Comparison of ENCODE assay signal across 21 mouse cellular contexts in genomic region chr2:68787161-68787675, GRCm38 (mm10).
DNase-seq lines count a peak whose midpoint lies in the region; ATAC-seq and TF ChIP-seq lines count a peak whose summit lies in the region.
"Had no signal": no experiment of that assay in that cellular context is flagged by ENCODE, and none has a peak within 500 bp of the region (broad histone marks: within the 10 kb centered on the region; RNA-seq: fewer than 3 reads in every experiment).

No protein-coding gene starts in this region.

- H3K27ac ChIP-seq in heart, embryonic 12.5 days (ENCODE audit: poor library complexity, severe bottlenecking), result peak overlapping the region; percentile 51
- no peak overlapping the region for H3K27ac ChIP-seq in stomach, postnatal 0 days (replicated peaks)
- H3K27ac ChIP-seq: embryonic facial prominence, embryonic 12.5 days; limb, embryonic 12.5 days; liver, embryonic 12.5 days; midbrain, embryonic 12.5 days; neural tube, embryonic 12.5 days had no signal

- peaks cover 29% of the 10 kb centered on the region for H3K4me1 ChIP-seq in heart, embryonic 12.5 days (replicated peaks)
- no peaks in the 10 kb centered on the region for H3K4me1 ChIP-seq in stomach, postnatal 0 days (replicated peaks; ENCODE audit: control insufficient read depth, insufficient read depth)
- H3K4me1 ChIP-seq: midbrain, embryonic 12.5 days; neural tube, embryonic 12.5 days had no signal

- H3K4me2 ChIP-seq in heart, embryonic 12.5 days, result no peak overlapping the region
- no peak overlapping the region for H3K4me2 ChIP-seq in stomach, postnatal 0 days (replicated peaks; ENCODE audit: low read depth)
- H3K4me2 ChIP-seq: embryonic facial prominence, embryonic 12.5 days; limb, embryonic 12.5 days; liver, embryonic 12.5 days; midbrain, embryonic 12.5 days; neural tube, embryonic 12.5 days had no signal

- no peaks in the 10 kb centered on the region for H3K36me3 ChIP-seq in heart, embryonic 12.5 days
- H3K36me3 ChIP-seq in stomach, postnatal 0 days (ENCODE audit: control insufficient read depth, insufficient read depth, low read length), result no peaks in the 10 kb centered on the region
- H3K36me3 ChIP-seq: embryonic facial prominence, embryonic 12.5 days; limb, embryonic 12.5 days; liver, embryonic 12.5 days; midbrain, embryonic 12.5 days; neural tube, embryonic 12.5 days had no signal

- WGBS in heart, embryonic 12.5 days, result 18% methylated on average over 3 of the region's 3 CpGs
- 31% methylated on average over 3 of the region's 3 CpGs for WGBS in stomach, postnatal 0 days

- no peaks in the 10 kb centered on the region for H3K9me3 ChIP-seq in heart, embryonic 12.5 days (replicated peaks)
- no peaks in the 10 kb centered on the region for H3K9me3 ChIP-seq in stomach, postnatal 0 days (ENCODE audit: control insufficient read depth, low read length)
- H3K9me3 ChIP-seq: embryonic facial prominence, embryonic 12.5 days; limb, embryonic 12.5 days; liver, embryonic 12.5 days; midbrain, embryonic 12.5 days; neural tube, embryonic 12.5 days had no signal

- H3K27me3 ChIP-seq in heart, embryonic 12.5 days (replicated peaks), result no peaks in the 10 kb centered on the region
- H3K27me3 ChIP-seq in stomach, postnatal 0 days (ENCODE audit: control insufficient read depth, insufficient read depth, low read length), result no peaks in the 10 kb centered on the region
- H3K27me3 ChIP-seq: embryonic facial prominence, embryonic 12.5 days; limb, embryonic 12.5 days; liver, embryonic 12.5 days; midbrain, embryonic 12.5 days; neural tube, embryonic 12.5 days had no signal

- ATAC-seq in heart, embryonic 12.5 days (ENCODE audit: insufficient number of reproducible peaks, low FRiP score), result 0 out of 2 replicates have a peak, but pooled peaks have one; percentile 56
- ATAC-seq in common myeloid progenitor, adult 5-6 weeks (replicated peaks; ENCODE audit: low read depth, poor library complexity, severe bottlenecking), result 0 out of 2 replicates have a peak, but pooled peaks have one; percentile 6
- peak; percentile 79 for ATAC-seq in stomach, postnatal 0 days (ENCODE audit: low FRiP score, low TSS enrichment)
- ATAC-seq: forebrain, embryonic 16.5 days; liver, embryonic 12.5 days had no signal

- no peak overlapping the region for H3K4me3 ChIP-seq in heart, embryonic 12.5 days
- H3K4me3 ChIP-seq in stomach, postnatal 0 days (ENCODE audit: low read depth, low read length), result no peak overlapping the region
- H3K4me3 ChIP-seq: embryonic facial prominence, embryonic 12.5 days; limb, embryonic 12.5 days; liver, embryonic 12.5 days; midbrain, embryonic 12.5 days; neural tube, embryonic 12.5 days had no signal

- no peak for TF ChIP-seq EP300 in stomach, postnatal 0 days (optimal IDR thresholded peaks at IDR 0.05)

- intact Hi-C loops in heart, postnatal 10 days (cut with DNase I), result loop anchor here (5.0 kb wide), 1 partner anchor 255 kb away; no protein-coding TSS in a partner anchor

- DNase-seq in heart, postnatal 10 days, result no peak
- peak; percentile 37 for DNase-seq in kidney, postnatal 14 days
- DNase-seq in kidney, postnatal 4 days, result no peak
- peak; percentile 23 for DNase-seq in stomach, postnatal 0 days (ENCODE audit: low spot score)
- DNase-seq in spleen, postnatal 14 days (ENCODE audit: low spot score in 2 of 2), result no peak
- no peak for DNase-seq in left cerebral cortex, adult 11 months (ENCODE audit: low spot score)
- DNase-seq: adrenal gland, adult 8-10 months; B cell, adult 2 months; cerebellum, adult 9-10 months; gastrocnemius, postnatal 36 days; lung, adult 2 months; lung, postnatal 36 days; thymus, postnatal 25 days had no signal

- H3K9ac ChIP-seq in heart, embryonic 12.5 days, result no peak overlapping the region
- H3K9ac ChIP-seq in stomach, postnatal 0 days (ENCODE audit: low read length), result no peak overlapping the region
- H3K9ac ChIP-seq: embryonic facial prominence, embryonic 12.5 days; limb, embryonic 12.5 days; liver, embryonic 12.5 days; midbrain, embryonic 12.5 days; neural tube, embryonic 12.5 days had no signal

- TF ChIP-seq CTCF in stomach, postnatal 0 days (IDR thresholded peaks at IDR 0.05; ENCODE audit: low read depth), result no peak

Comparison
In these comparisons a context has a peak if more than half of its experiments do, and no peak if none do; other contexts are left out.
1. DNase-seq: peak in kidney, postnatal 14 days (single experiment) and stomach, postnatal 0 days (single experiment); none in heart, postnatal 10 days (0 of 2), kidney, postnatal 4 days (0 of 2), spleen, postnatal 14 days (0 of 2) and left cerebral cortex, adult 11 months (single experiment).
2. ATAC-seq: peak in every context shown above with its lines; median percentile 79 in stomach, postnatal 0 days; 56 in heart, embryonic 12.5 days; 6 in common myeloid progenitor, adult 5-6 weeks.